Mouse (Mus musculus) lung, embryonic 16.5 days (tissue): ENCODE measurements around the gene Med13. TPM values are rescaled to one million over a fixed set of nuclear protein-coding genes. Genes with fewer than 3 reads are reported as not detected.
A peak's percentile ranks its signal among the peaks of the same experiment; 100 is the strongest.

ENCODE experiments used
- ATAC-seq: fragments of 200-750 bp; cut with Nextera tagmentation; 2 replicates; pipeline ENCODE4 v1.8.0; 2017; ENCODE audit warnings: low read depth, mild to moderate bottlenecking, moderate library complexity
- H3K27ac ChIP-seq: fragments of 300-500 bp; sonication (generic); 2 replicates; pipeline ENCODE4 v1.5.1; 2014; ENCODE audit warnings: mild to moderate bottlenecking, control low read depth, low read length
- H3K27me3 ChIP-seq: fragments of 300-500 bp; sonication (generic); 2 replicates; pipeline ENCODE4 v1.6.1; 2014; ENCODE audit warnings: low read depth, low read length, mixed read lengths; ENCODE audit not compliant: control insufficient read depth, insufficient read depth
- H3K36me3 ChIP-seq: fragments of 300-500 bp; sonication (generic); 2 replicates; pipeline ENCODE4 v1.6.1; 2014; ENCODE audit warnings: low read length; ENCODE audit not compliant: control insufficient read depth, insufficient read depth
- H3K4me1 ChIP-seq: fragments of 300-500 bp; sonication (generic); replicated peaks from 2 replicates; pipeline ENCODE4 v1.6.1; 2014; ENCODE audit warnings: low read length, mixed read lengths; ENCODE audit not compliant: control insufficient read depth, insufficient read depth
- H3K4me2 ChIP-seq: fragments of 300-500 bp; sonication (generic); 2 replicates; pipeline ENCODE4 v1.6.1; 2014; ENCODE audit warnings: low read depth, low read length, control low read depth
- H3K4me3 ChIP-seq: fragments of 300-500 bp; sonication (generic); 2 replicates; pipeline ENCODE4 v1.5.1; 2014; ENCODE audit warnings: mild to moderate bottlenecking, low read length, control low read depth
- H3K9ac ChIP-seq: fragments of 300-500 bp; sonication (generic); 2 replicates; pipeline ENCODE4 v1.6.1; 2014; ENCODE audit warnings: low read length, control low read depth
- H3K9me3 ChIP-seq: fragments of 300-500 bp; sonication (generic); 2 replicates; pipeline ENCODE4 v1.6.1; 2016; ENCODE audit warnings: low read length; ENCODE audit not compliant: control insufficient read depth
- WGBS: fragments of 180-500 bp; shearing (Covaris S2); extraction: QIAGEN DNeasy Blood & Tissue Kit; methylation state at CpG from one replicate; pipeline ENCODE4 v1.1.7; 2014; 5-methylcytosine and 5-hydroxymethylcytosine counted together
- polyA plus RNA-seq: library from polyadenylated mRNA; unstranded; fragments of >200 nt; fragmentation: Nextera tagmentation; extraction: Ambion mirVana; gene quantifications from 2 replicates; pipeline ENCODE4 v1.2.1, GENCODE M21; 2015

Gene Med13
- polyA plus RNA-seq: 7.5 and 7.6 TPM in 2 replicates

- under 1% methylated on average over 68 of the region's 81 CpGs for WGBS
- Histone ChIP-seq H3K9ac (peak within 1 kb of the TSS; percentile 83), H3K27ac (peak within 1 kb of the TSS; percentile 99), H3K9me3 (no peaks in the 10 kb centered on the region), H3K4me1 (peaks cover 19% of the 10 kb centered on the region), H3K27me3 (no peaks in the 10 kb centered on the region), H3K4me3 (peak within 1 kb of the TSS; percentile 89), H3K36me3 (peaks cover 5% of the 10 kb centered on the region), H3K4me2 (peak within 1 kb of the TSS; percentile 70)
- peak; percentile 57 for ATAC-seq
Measured at GRCm38 (mm10) chr11:86356854-86357788, at the start of gene Med13. Med13 (minus strand) TSS chr11:86357602.

DNA sequence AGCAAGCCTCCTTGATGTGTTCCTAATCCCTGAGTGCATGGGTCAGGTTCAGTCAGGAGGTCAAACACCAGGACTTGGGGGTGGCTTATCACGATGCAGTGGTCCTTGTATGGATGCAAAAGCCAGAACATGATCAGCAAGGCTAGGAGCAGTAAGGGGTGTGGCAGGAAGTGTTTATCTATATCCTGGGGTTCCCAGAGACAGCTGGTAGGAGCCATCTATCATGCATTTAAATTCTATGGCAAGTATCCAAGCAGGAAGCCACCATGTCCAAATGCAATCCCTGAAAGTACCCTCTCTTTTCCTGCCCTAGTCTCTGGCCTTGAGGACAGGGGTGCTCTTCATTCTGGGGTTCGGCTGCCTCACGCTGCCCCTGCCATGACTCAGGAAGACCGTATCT, 47.2 kb upstream of the Med13 start:
- ATAC-seq: no peak

DNA sequence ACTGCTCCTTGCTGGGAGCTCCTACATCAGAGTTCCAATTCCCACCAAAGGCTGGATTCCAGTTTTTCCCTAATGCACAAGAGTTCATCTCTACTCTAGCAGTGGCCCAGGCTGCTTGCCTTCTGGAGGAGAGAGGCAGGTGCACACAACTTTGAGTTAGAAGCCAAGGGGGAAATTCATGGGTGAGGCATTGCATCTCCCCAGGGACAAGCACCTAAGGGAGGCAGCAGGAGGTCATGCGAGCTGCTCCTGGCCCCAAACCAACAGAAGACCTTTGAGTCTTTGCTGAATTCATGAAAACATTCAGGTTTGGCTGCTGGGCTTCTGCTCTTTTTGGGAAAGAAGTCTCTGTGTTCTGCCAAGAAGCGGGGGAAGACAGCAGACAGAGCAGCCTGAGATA, 46.4 kb upstream of the Med13 start:
- H3K4me1 ChIP-seq: no peaks in the 10 kb centered on the region
- no peak for ATAC-seq
- H3K9ac ChIP-seq: no peak overlapping the region
- H3K27ac ChIP-seq: no peak overlapping the region
- no peaks in the 10 kb centered on the region for H3K36me3 ChIP-seq
- no peak overlapping the region for H3K4me2 ChIP-seq
- H3K9me3 ChIP-seq: no peaks in the 10 kb centered on the region
- WGBS: 89% methylated on average over 2 of the region's 2 CpGs
- no peaks in the 10 kb centered on the region for H3K27me3 ChIP-seq
- no peak overlapping the region for H3K4me3 ChIP-seq

More for the DNA sequence above, 47.2 kb upstream of the Med13 start:
- no peaks in the 10 kb centered on the region for H3K36me3 ChIP-seq
- H3K9ac ChIP-seq: no peak overlapping the region
- H3K27me3 ChIP-seq: no peaks in the 10 kb centered on the region
- WGBS: 61% methylated on average over 4 of the region's 4 CpGs
- no peak overlapping the region for H3K4me3 ChIP-seq
- H3K4me1 ChIP-seq: no peaks in the 10 kb centered on the region
- H3K27ac ChIP-seq: no peak overlapping the region
- no peaks in the 10 kb centered on the region for H3K9me3 ChIP-seq
- no peak overlapping the region for H3K4me2 ChIP-seq

GRCm38 (mm10) chr11:86399241-86400107, 42.1 kb upstream of the Med13 start:
- H3K36me3 ChIP-seq: no peaks in the 10 kb centered on the region
- H3K4me2 ChIP-seq: no peak overlapping the region
- H3K9ac ChIP-seq: no peak overlapping the region
- no peaks in the 10 kb centered on the region for H3K27me3 ChIP-seq
- WGBS: 78% methylated on average over 9 of the region's 9 CpGs
- H3K9me3 ChIP-seq: no peaks in the 10 kb centered on the region
- no peak for ATAC-seq
- no peaks in the 10 kb centered on the region for H3K4me1 ChIP-seq
- H3K4me3 ChIP-seq: no peak overlapping the region
- no peak overlapping the region for H3K27ac ChIP-seq

DNA sequence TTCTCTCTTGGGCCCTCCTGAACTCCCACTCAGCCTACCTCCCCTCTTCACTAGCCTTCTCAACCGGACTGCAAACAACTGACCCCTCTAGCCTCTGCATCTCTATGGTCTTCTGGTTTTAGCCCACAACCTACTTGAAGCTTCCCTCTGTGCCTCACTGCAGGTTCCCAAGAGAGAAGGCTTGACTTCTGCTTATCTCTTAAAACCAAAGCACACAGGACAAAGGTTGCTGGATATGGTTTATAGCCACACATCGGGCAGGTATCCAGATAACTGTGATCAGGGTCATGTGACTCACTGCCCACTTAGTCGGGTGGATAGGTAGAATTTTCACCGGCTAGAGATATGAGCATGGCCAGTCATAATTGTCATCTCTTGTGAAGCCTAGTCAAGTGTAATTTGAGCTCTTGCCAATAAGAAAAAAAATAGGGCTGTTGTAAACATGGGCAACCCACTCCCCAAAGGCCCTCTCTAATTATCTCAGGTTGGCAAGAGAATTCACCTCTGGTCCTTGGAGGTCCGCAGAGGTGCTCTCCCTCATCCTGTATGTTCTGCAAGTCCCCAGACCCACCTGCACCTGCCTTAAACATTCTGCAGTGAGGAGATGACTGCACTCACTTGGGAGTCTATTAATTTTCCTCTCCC, 39.7 kb upstream of the Med13 start:
- no peak for ATAC-seq
- Histone ChIP-seq H3K4me3 (no peak overlapping the region), H3K4me1 (no peaks in the 10 kb centered on the region), H3K4me2 (no peak overlapping the region), H3K36me3 (no peaks in the 10 kb centered on the region), H3K9me3 (no peaks in the 10 kb centered on the region), H3K27me3 (no peaks in the 10 kb centered on the region), H3K9ac (no peak overlapping the region), H3K27ac (no peak overlapping the region)
- 57% methylated on average over 5 of the region's 5 CpGs for WGBS

DNA sequence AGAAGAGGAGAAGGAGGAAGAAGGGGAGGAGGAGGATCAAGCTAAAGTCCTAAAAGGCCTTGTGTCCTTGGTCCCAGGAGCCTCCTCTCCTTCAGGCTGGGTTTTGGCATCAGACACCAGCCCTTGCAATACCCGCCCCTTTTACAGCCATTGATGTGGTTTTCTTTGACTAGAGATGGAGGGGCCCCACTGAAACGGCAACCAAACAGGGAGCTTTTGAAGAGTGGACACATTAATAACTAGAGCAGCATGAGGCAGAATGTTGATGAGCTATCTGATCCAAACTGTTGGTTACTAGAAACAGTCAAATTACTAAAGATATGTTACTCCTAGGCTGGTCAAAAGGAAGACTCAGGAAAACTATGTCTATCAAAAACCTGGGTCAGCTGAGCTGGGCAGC, 39.1 kb upstream of the Med13 start:
- no peak for ATAC-seq
- Histone ChIP-seq H3K36me3 (no peaks in the 10 kb centered on the region), H3K4me2 (no peak overlapping the region), H3K4me3 (no peak overlapping the region), H3K27ac (no peak overlapping the region), H3K27me3 (no peaks in the 10 kb centered on the region), H3K9me3 (no peaks in the 10 kb centered on the region), H3K4me1 (no peaks in the 10 kb centered on the region), H3K9ac (no peak overlapping the region)
- 45% methylated on average over 2 of the region's 2 CpGs for WGBS

- H3K4me2 ChIP-seq: peak overlapping the region; percentile 30; the same call in 1 of the 2 replicates
- H3K27ac ChIP-seq: no peak overlapping the region
- no peaks in the 10 kb centered on the region for H3K9me3 ChIP-seq
- no peak overlapping the region for H3K4me3 ChIP-seq
- H3K4me1 ChIP-seq: no peaks in the 10 kb centered on the region
- H3K9ac ChIP-seq: 0 out of 2 replicates have a peak overlapping the region, but pooled peaks have one; percentile 6
- no peak for ATAC-seq
- H3K36me3 ChIP-seq: no peaks in the 10 kb centered on the region
- no peaks in the 10 kb centered on the region for H3K27me3 ChIP-seq
- WGBS: 7% methylated on average over 9 of the region's 9 CpGs
Measured at GRCm38 (mm10) chr11:86395513-86396125, 38.2 kb upstream of the Med13 start.

GRCm38 (mm10) chr11:86395100-86395499, 37.7 kb upstream of the Med13 start:
- H3K4me2 ChIP-seq: no peak overlapping the region
- 81% methylated on average over 4 of the region's 4 CpGs for WGBS

More at GRCm38 (mm10) chr11:86395100-86395499, 37.7 kb upstream of the Med13 start:
- Histone ChIP-seq H3K9me3 (no peaks in the 10 kb centered on the region), H3K4me3 (no peak overlapping the region), H3K9ac (no peak overlapping the region), H3K27ac (no peak overlapping the region), H3K36me3 (no peaks in the 10 kb centered on the region), H3K27me3 (no peaks in the 10 kb centered on the region), H3K4me1 (no peaks in the 10 kb centered on the region)
- ATAC-seq: no peak
